Mouse (Mus musculus) lung, embryonic 16.5 days (tissue): ENCODE measurements around the gene Prkca. TPM values are rescaled to one million over a fixed set of nuclear protein-coding genes. Genes with fewer than 3 reads are reported as not detected.
"Not testable (repeated sequence)": the region's sequence is repeated elsewhere in the genome, so short reads cannot be mapped to it uniquely, and the experiment has no call there.

Source experiments
- ATAC-seq: fragments of 200-750 bp; cut with Nextera tagmentation; 2 replicates; pipeline ENCODE4 v1.8.0; 2017; ENCODE audit warnings: low read depth, mild to moderate bottlenecking, moderate library complexity
- H3K27ac ChIP-seq: fragments of 300-500 bp; sonication (generic); 2 replicates; pipeline ENCODE4 v1.5.1; 2014; ENCODE audit warnings: mild to moderate bottlenecking, control low read depth, low read length
- H3K27me3 ChIP-seq: fragments of 300-500 bp; sonication (generic); 2 replicates; pipeline ENCODE4 v1.6.1; 2014; ENCODE audit warnings: low read depth, low read length, mixed read lengths; ENCODE audit not compliant: control insufficient read depth, insufficient read depth
- H3K36me3 ChIP-seq: fragments of 300-500 bp; sonication (generic); 2 replicates; pipeline ENCODE4 v1.6.1; 2014; ENCODE audit warnings: low read length; ENCODE audit not compliant: control insufficient read depth, insufficient read depth
- H3K4me1 ChIP-seq: fragments of 300-500 bp; sonication (generic); replicated peaks from 2 replicates; pipeline ENCODE4 v1.6.1; 2014; ENCODE audit warnings: low read length, mixed read lengths; ENCODE audit not compliant: control insufficient read depth, insufficient read depth
- H3K4me2 ChIP-seq: fragments of 300-500 bp; sonication (generic); 2 replicates; pipeline ENCODE4 v1.6.1; 2014; ENCODE audit warnings: low read depth, low read length, control low read depth
- H3K4me3 ChIP-seq: fragments of 300-500 bp; sonication (generic); 2 replicates; pipeline ENCODE4 v1.5.1; 2014; ENCODE audit warnings: mild to moderate bottlenecking, low read length, control low read depth
- H3K9ac ChIP-seq: fragments of 300-500 bp; sonication (generic); 2 replicates; pipeline ENCODE4 v1.6.1; 2014; ENCODE audit warnings: low read length, control low read depth
- H3K9me3 ChIP-seq: fragments of 300-500 bp; sonication (generic); 2 replicates; pipeline ENCODE4 v1.6.1; 2016; ENCODE audit warnings: low read length; ENCODE audit not compliant: control insufficient read depth
- WGBS: fragments of 180-500 bp; shearing (Covaris S2); extraction: QIAGEN DNeasy Blood & Tissue Kit; methylation state at CpG from one replicate; pipeline ENCODE4 v1.1.7; 2014; 5-methylcytosine and 5-hydroxymethylcytosine counted together
- polyA plus RNA-seq: library from polyadenylated mRNA; unstranded; fragments of >200 nt; fragmentation: Nextera tagmentation; extraction: Ambion mirVana; gene quantifications from 2 replicates; pipeline ENCODE4 v1.2.1, GENCODE M21; 2015

Gene Prkca
- polyA plus RNA-seq, 1 experiment from 2014 or later: 10.1 TPM

GRCm38 (mm10) chr11:108088063-108088462, 255.7 kb downstream of the Prkca start:
- 85% methylated on average over 5 of the region's 5 CpGs for WGBS
- H3K36me3 ChIP-seq: no peaks in the 10 kb centered on the region
- H3K4me2 ChIP-seq: no peak overlapping the region
- no peaks in the 10 kb centered on the region for H3K9me3 ChIP-seq
- H3K27ac ChIP-seq: no peak overlapping the region
- no peak for ATAC-seq
- no peak overlapping the region for H3K9ac ChIP-seq
- no peaks in the 10 kb centered on the region for H3K27me3 ChIP-seq
- H3K4me1 ChIP-seq: 0 out of 2 replicates have a peak, but pooled peaks cover 2% of the 10 kb centered on the region
- no peak overlapping the region for H3K4me3 ChIP-seq

- WGBS: 84% methylated on average over 1 of the region's 1 CpGs
- ATAC-seq, H3K4me1 ChIP-seq, H3K27ac ChIP-seq, H3K4me3 ChIP-seq, H3K9ac ChIP-seq, H3K9me3 ChIP-seq, H3K4me2 ChIP-seq, H3K36me3 ChIP-seq, H3K27me3 ChIP-seq: not testable (repeated sequence)
These were observed 256.5 kb downstream of the Prkca start for GRCm38 (mm10) chr11:108087105-108087700.

- Histone ChIP-seq H3K4me3 (no peak overlapping the region), H3K27me3 (no peaks in the 10 kb centered on the region), H3K4me1 (no peaks in the 10 kb centered on the region; the same call in 1 of the 2 replicates), H3K9ac (no peak overlapping the region), H3K9me3 (no peaks in the 10 kb centered on the region), H3K36me3 (no peaks in the 10 kb centered on the region), H3K27ac (no peak overlapping the region), H3K4me2 (no peak overlapping the region)
- no peak for ATAC-seq
These were observed 261.1 kb downstream of the Prkca start for GRCm38 (mm10) chr11:108082673-108083072.

GRCm38 (mm10) chr11:108079946-108080650, 263.6 kb downstream of the Prkca start:
- no peak overlapping the region for H3K9ac ChIP-seq
- H3K4me3 ChIP-seq: no peak overlapping the region
- 65% methylated on average over 5 of the region's 5 CpGs for WGBS
- H3K4me1 ChIP-seq: no peaks in the 10 kb centered on the region; the same call in 1 of the 2 replicates
- no peak overlapping the region for H3K4me2 ChIP-seq
- no peaks in the 10 kb centered on the region for H3K9me3 ChIP-seq
- H3K36me3 ChIP-seq: no peaks in the 10 kb centered on the region
- H3K27ac ChIP-seq: no peak overlapping the region
- no peak for ATAC-seq
- no peaks in the 10 kb centered on the region for H3K27me3 ChIP-seq

- WGBS: 91% methylated on average over 5 of the region's 5 CpGs
- Histone ChIP-seq H3K27me3 (no peaks in the 10 kb centered on the region), H3K4me3 (no peak overlapping the region), H3K9ac (no peak overlapping the region), H3K4me2 (no peak overlapping the region), H3K9me3 (no peaks in the 10 kb centered on the region), H3K27ac (no peak overlapping the region), H3K36me3 (no peaks in the 10 kb centered on the region), H3K4me1 (no peaks in the 10 kb centered on the region; the same call in 1 of the 2 replicates)
- ATAC-seq: no peak
These were observed 264.3 kb downstream of the Prkca start for GRCm38 (mm10) chr11:108079454-108079853.

- H3K4me1 ChIP-seq: no peaks in the 10 kb centered on the region; the same call in 1 of the 2 replicates
- H3K27me3 ChIP-seq: no peaks in the 10 kb centered on the region
- 89% methylated on average over 3 of the region's 3 CpGs for WGBS
- H3K27ac ChIP-seq: no peak overlapping the region
- no peak for ATAC-seq
- H3K9me3 ChIP-seq: no peaks in the 10 kb centered on the region
- no peak overlapping the region for H3K9ac ChIP-seq
- no peak overlapping the region for H3K4me2 ChIP-seq
- H3K4me3 ChIP-seq: no peak overlapping the region
- H3K36me3 ChIP-seq: no peaks in the 10 kb centered on the region
These were observed 266.2 kb downstream of the Prkca start for GRCm38 (mm10) chr11:108077514-108077913.

- Histone ChIP-seq H3K4me2 (no peak overlapping the region), H3K27me3 (no peaks in the 10 kb centered on the region), H3K27ac (no peak overlapping the region), H3K36me3 (no peaks in the 10 kb centered on the region), H3K4me1 (no peaks in the 10 kb centered on the region), H3K9me3 (no peaks in the 10 kb centered on the region), H3K4me3 (no peak overlapping the region), H3K9ac (no peak overlapping the region)
- 48% methylated on average over 6 of the region's 6 CpGs for WGBS
- no peak for ATAC-seq
These were observed 271.0 kb downstream of the Prkca start for GRCm38 (mm10) chr11:108072606-108073243.

GRCm38 (mm10) chr11:108071230-108071629, 272.5 kb downstream of the Prkca start:
- Histone ChIP-seq H3K36me3 (no peaks in the 10 kb centered on the region), H3K4me1 (no peaks in the 10 kb centered on the region), H3K27ac (no peak overlapping the region), H3K27me3 (no peaks in the 10 kb centered on the region), H3K4me3 (no peak overlapping the region), H3K4me2 (no peak overlapping the region), H3K9ac (no peak overlapping the region), H3K9me3 (no peaks in the 10 kb centered on the region)
- 74% methylated on average over 6 of the region's 6 CpGs for WGBS
- no peak for ATAC-seq

- Histone ChIP-seq H3K27ac (no peak overlapping the region), H3K4me3 (no peak overlapping the region), H3K27me3 (no peaks in the 10 kb centered on the region), H3K9ac (no peak overlapping the region), H3K36me3 (no peaks in the 10 kb centered on the region), H3K9me3 (no peaks in the 10 kb centered on the region), H3K4me1 (no peaks in the 10 kb centered on the region), H3K4me2 (no peak overlapping the region)
- ATAC-seq: no peak
- WGBS: 57% methylated on average over 6 of the region's 6 CpGs
These were observed 273.7 kb downstream of the Prkca start for GRCm38 (mm10) chr11:108070038-108070437.
